Mouse (Mus musculus): ENCODE results near the gene Ola1.

- TF ChIP-seq CTCF (IDR thresholded peaks at IDR 0.05; ENCODE audit: low read depth) = no peak
- no peak for TF ChIP-seq EP300 (IDR thresholded peaks at IDR 0.05; ENCODE audit: low read depth)
Observed at GRCm38 (mm10) chr2:73248701-73249100, 30.0 kb upstream of the Ola1 start.

All from liver, postnatal 0 days (tissue).